Mouse (Mus musculus) layer of hippocampus, adult 9-11 months (tissue): Measurements from ENCODE around the gene Arf1.

Experiments
- DNase-seq: peaks from one replicate; pipeline ENCODE4 v3.0.0; 2022

Arf1 gene

DNA sequence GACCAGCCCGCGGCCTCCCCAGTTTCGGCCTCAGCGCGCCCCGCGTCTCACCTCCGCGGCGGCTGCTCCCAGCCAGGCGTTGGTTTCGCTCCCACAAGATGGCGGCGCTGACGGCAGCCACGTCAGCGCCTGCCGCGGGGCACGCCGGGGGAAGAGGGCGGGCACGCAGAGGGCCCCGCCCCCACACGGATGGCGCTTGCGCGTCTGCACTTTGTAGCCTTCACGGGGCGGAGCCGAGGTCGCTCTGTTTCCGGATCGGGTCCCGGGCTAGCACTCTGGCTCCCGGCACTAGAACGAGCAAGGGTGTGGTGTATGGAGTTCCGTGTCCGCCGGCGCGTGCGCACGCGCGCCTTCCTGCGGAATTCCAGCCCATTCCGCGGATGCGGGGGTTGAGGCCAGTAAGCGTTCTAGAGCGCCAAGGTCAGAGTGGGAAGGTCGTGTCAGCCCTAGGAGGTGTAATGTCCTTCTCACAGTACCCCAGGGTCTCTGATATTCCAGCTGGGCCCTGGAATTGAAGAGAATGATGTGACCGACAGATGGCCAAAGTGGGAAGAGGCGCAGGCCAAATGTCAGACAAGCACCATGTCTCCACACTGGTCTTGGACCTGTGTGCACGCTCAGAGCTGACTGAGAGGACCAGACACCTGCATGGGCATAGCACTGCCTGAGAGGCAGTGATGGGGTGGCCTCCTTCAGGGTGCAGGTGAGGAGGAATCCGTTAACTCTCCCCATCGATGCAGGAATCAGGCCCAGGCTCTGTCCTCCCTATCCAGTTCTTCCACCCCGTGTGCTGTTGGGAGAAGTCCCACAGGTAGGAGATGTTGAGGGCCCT lies at the start of gene Arf1:
Arf1 (minus strand) TSS at position 149 of the 832 bp plus-strand sequence.
- peak; percentile 97 for DNase-seq

- no peak for DNase-seq
Measured at GRCm38 (mm10) chr11:59276877-59277276, 48.8 kb upstream of the Arf1 start.

GRCm38 (mm10) chr11:59274184-59274583 lies 46.1 kb upstream of the Arf1 start:
- no peak for DNase-seq

DNA sequence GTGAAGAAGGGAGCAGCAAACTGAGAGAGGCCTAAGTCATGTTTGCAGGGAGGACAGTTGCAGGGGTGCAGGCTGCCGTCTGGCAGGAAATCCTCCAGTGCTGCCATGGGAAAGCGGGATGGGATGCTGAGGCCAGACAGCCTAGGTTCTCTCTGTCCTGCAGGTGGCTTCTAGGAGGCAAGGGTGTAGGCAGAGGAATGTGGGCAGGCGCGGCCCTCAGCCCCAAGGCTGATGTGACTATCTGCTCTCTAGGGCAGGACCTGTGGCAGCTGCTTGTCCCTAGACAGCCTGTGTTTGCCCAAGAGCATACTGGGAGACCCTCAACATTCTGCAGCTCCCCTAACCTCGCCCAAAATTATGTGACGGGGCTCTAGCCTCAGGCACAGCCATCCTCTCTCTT lies 38.7 kb upstream of the Arf1 start:
- DNase-seq = no peak

DNA sequence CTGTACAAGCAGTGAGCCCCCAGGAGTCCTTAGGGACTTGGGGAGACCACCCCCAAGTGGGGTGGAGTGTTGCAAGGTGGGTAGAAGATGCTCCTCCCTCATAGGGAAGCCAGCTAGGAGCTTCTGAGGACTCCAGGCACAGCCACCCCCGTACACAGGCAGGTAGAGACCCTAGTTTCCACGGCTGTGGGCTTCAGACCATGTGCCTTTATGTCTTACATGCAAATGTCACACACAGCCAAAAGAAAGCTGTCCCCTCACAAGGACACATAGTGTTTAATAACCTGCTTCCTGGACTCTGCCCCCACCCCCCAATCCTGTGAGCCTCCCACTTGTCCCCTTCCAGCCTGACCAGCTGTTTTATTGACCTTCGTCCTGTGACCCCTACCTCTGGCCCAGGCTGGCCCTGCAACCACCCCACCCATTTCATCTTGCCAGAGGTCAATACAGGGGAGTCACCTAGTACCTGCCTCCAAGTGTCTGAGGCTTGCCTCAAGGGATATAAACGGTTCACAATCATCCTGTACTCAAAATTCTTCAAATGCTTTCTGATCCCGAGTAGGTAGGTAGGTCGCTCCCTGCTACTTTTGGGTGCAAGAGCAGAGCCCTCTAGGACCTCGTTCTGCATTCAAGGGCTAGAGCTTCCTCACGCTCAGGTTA lies 37.2 kb upstream of the Arf1 start:
- DNase-seq = no peak

DNA sequence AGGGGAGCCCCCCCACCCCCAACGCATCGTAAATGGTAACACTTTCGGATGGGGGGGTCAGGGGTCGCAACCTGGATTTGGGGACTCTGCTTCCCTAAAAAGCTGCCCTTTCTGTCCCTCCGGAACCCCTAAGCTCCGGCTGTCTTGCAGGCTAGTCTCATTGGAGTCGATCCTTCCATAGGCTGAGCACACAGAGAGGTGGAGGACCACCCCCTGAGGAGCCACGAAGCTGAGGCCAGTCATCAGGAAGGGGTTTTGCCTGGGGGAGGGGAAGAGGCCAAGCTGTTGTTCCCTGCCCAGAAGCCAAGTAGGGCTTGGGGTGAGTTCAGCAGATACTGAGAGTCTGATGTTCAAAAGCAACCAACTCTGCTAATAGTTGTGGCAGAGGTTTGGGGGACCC lies 36.5 kb upstream of the Arf1 start:
- DNase-seq = no peak

- DNase-seq = peak; percentile 27
Measured at GRCm38 (mm10) chr11:59263870-59264563, 35.9 kb upstream of the Arf1 start.

DNA sequence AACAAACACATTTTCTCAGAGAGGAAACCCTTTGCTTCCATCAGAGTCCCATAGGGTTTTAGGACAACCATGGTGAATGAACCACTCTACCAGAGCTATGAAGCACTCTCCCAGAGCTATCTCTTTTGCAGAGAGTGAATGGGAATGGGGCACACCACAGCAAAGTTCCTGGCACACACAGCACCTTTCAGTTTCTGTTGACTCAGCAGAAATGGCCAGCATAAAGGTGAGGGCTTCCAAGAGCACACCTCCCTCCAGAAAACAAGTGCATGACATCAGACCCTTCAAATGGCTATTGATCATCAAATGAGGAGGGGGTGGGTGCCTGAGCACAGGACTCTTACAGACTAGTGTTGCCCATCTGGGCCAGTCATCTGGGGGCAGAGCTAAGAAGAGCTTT lies 34.2 kb upstream of the Arf1 start:
- no peak for DNase-seq

GRCm38 (mm10) chr11:59260706-59261493 lies 32.8 kb upstream of the Arf1 start:
- no peak for DNase-seq

DNA sequence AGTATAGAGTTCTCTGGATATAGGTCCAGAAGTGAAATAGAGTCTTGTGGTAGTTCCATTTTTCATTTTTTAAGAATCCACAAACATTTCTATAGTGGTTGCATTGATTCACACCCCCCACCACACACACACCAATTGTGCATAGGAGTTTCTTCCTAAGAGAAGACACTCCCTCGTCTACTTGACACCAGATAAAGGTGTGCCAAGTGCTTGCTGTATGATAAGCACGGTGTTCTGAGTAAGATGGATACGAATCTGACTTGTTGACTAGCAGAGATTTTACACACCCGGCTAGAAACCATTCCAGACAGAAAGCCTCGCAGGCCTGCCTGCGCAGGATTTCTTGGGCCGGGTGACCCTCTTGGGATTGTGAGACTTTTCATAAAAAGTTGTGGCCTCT lies 31.6 kb upstream of the Arf1 start:
- DNase-seq = no peak

DNA sequence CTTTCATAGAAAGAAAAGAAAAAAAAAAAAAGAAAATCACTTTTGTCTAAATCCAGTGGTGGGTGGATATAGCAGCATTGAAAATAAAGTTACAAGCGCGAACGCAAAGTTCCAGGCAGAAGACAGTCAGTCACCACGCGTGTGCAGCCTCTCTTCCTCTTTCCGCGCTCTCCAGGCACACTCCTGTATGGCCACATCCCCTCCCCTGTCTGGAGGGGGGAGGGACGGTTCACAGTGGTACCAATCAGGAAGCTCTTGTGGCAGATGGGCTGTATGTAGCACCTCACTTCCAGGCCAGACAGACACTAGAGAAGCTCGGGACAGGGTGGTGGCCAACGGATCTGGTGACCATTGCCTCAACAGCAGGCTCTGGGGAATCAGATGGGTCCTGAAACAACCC lies 20.0 kb upstream of the Arf1 start:
- DNase-seq = no peak

GRCm38 (mm10) chr11:59243856-59244255 lies 15.8 kb upstream of the Arf1 start:
- no peak for DNase-seq

- no peak for DNase-seq
Measured at GRCm38 (mm10) chr11:59241841-59242240, 13.8 kb upstream of the Arf1 start.

GRCm38 (mm10) chr11:59239796-59240195 lies 11.7 kb upstream of the Arf1 start:
- no peak for DNase-seq

GRCm38 (mm10) chr11:59239428-59239785 lies 11.3 kb upstream of the Arf1 start:
- no peak for DNase-seq

- DNase-seq = peak; percentile 73
Measured at GRCm38 (mm10) chr11:59238525-59239427, 10.7 kb upstream of the Arf1 start.

- DNase-seq = no peak
Measured at GRCm38 (mm10) chr11:59232797-59233196, 4.7 kb upstream of the Arf1 start.

DNA sequence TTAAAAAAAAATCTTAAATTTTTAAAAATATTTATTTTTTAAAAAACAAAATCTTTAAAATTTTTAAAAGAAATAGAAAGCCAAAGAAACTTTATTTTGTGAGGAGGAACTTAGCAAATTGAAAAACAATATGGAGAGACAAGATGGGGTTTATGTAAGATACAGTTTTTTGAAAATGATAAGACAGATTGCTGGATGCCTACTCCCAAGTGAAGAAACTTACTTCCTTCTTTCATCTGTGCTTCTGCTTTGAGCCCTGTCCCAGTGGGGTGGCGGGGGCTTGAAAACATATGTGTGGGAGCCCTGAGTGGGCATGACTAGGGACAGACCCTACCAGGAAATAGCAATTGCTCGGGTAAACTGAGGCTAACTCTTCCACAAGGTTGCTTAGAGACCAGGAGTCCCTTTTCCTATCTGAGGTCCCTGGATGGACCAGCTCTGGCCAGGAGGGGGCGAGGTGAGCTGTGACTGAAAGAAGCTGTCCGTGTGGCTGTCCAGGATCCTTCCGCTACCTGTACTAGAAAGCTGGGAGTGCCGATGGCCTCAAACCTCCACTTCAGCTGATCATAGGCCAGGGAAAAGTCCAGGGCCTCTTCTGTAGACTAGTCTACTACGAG lies 2.2 kb upstream of the Arf1 start:
- DNase-seq = peak; percentile 52

- DNase-seq = no peak
Measured at GRCm38 (mm10) chr11:59227604-59228121, 407 bp downstream of the Arf1 start.

GRCm38 (mm10) chr11:59226787-59227603 lies 1.1 kb downstream of the Arf1 start:
- peak; percentile 49 for DNase-seq
